Mouse (Mus musculus): ENCODE results near the gene Cep41. TPM values are rescaled to one million over a fixed set of nuclear protein-coding genes. Genes with fewer than 3 reads are reported as not detected.

Cep41 gene
- polyA plus RNA-seq (2014; fragmentation: Illumina TruSeq; extraction: RNeasy Lipid Tissue Mini Kit (QIAGEN cat#74804); ENCODE audit: low read depth, low replicate concordance) = 3.0 TPM

GRCm38 (mm10) chr6:30693350-30693991, at the start of gene Cep41:
Gene Cep41, minus strand, starts transcription at chr6:30693749.

GRCm38 (mm10) chr6:30723331-30723730, 29.8 kb upstream of the Cep41 start, which contains the start of gene Mest:
Gene Mest, plus strand, starts transcription at chr6:30723547.

GRCm38 (mm10) chr6:30638674-30639268, 54.8 kb downstream of the Cep41 start, which contains the start of gene Cpa1:
Gene Cpa1, plus strand, starts transcription at chr6:30639218.

GRCm38 (mm10) chr6:30610710-30611109, 82.8 kb downstream of the Cep41 start, which contains the start of gene Cpa5:
Gene Cpa5, plus strand, starts transcription at chr6:30611010.

Other genes starting within 250 kb of the Cep41 start
- 13.7 TPM for gene Tmem209, start 184.0 kb downstream of the Cep41 start, polyA plus RNA-seq (2014; fragmentation: Illumina TruSeq; extraction: RNeasy Lipid Tissue Mini Kit (QIAGEN cat#74804); ENCODE audit: low read depth, low replicate concordance)
- gene Ssmem1, start 183.9 kb downstream of the Cep41 start, polyA plus RNA-seq (2014; fragmentation: Illumina TruSeq; extraction: RNeasy Lipid Tissue Mini Kit (QIAGEN cat#74804); ENCODE audit: low read depth, low replicate concordance) = not detected
- not detected for gene Cpa2, start 152.2 kb downstream of the Cep41 start, polyA plus RNA-seq (2014; fragmentation: Illumina TruSeq; extraction: RNeasy Lipid Tissue Mini Kit (QIAGEN cat#74804); ENCODE audit: low read depth, low replicate concordance)
- gene Cpa4, start 125.4 kb downstream of the Cep41 start, polyA plus RNA-seq (2014; fragmentation: Illumina TruSeq; extraction: RNeasy Lipid Tissue Mini Kit (QIAGEN cat#74804); ENCODE audit: low read depth, low replicate concordance) = not detected
- gene Cpa5, start 82.7 kb downstream of the Cep41 start, polyA plus RNA-seq (2014; fragmentation: Illumina TruSeq; extraction: RNeasy Lipid Tissue Mini Kit (QIAGEN cat#74804); ENCODE audit: low read depth, low replicate concordance) = not detected
- not detected for gene Cpa1, start 54.5 kb downstream of the Cep41 start, polyA plus RNA-seq (2014; fragmentation: Illumina TruSeq; extraction: RNeasy Lipid Tissue Mini Kit (QIAGEN cat#74804); ENCODE audit: low read depth, low replicate concordance)
- gene Mest, start 29.8 kb upstream of the Cep41 start, polyA plus RNA-seq (2014; fragmentation: Illumina TruSeq; extraction: RNeasy Lipid Tissue Mini Kit (QIAGEN cat#74804); ENCODE audit: low read depth, low replicate concordance) = 3.5 TPM
- 27.7 TPM for gene Copg2, start 203.0 kb upstream of the Cep41 start, polyA plus RNA-seq (2014; fragmentation: Illumina TruSeq; extraction: RNeasy Lipid Tissue Mini Kit (QIAGEN cat#74804); ENCODE audit: low read depth, low replicate concordance)
- not detected for gene Tsga13, start 221.8 kb upstream of the Cep41 start, polyA plus RNA-seq (2014; fragmentation: Illumina TruSeq; extraction: RNeasy Lipid Tissue Mini Kit (QIAGEN cat#74804); ENCODE audit: low read depth, low replicate concordance)